Mouse (Mus musculus): ENCODE results near the gene Epb41l1.

- TF ChIP-seq CTCF (conservative IDR thresholded peaks at IDR 0.05; ENCODE audit: insufficient read depth, insufficient read length, low read depth, low read length) (no peak), POLR2A (IDR thresholded peaks at IDR 0.05; ENCODE audit: low read depth, low read length) (no peak)
These were observed 19.2 kb downstream of the Epb41l1 start for GRCm38 (mm10) chr2:156439666-156440462.
